ENCODE assay signal across 29 mouse cellular contexts in genomic region chr16:95460336-95460735, GRCm38 (mm10).
DNase-seq lines count a peak whose midpoint lies in the region; ATAC-seq and TF ChIP-seq lines count a peak whose summit lies in the region.
"Had no signal": no experiment of that assay in that cellular context is flagged by ENCODE, and none has a peak within 500 bp of the region (broad histone marks: within the 10 kb centered on the region; RNA-seq: fewer than 3 reads in every experiment).

No protein-coding gene starts in this region.

- no peak for TF ChIP-seq POLR2A in heart, adult 2 months (IDR thresholded peaks at IDR 0.05; ENCODE audit: insufficient read depth, low read depth, low read length)

- no peak for TF ChIP-seq CTCF in heart, adult 2 months (IDR thresholded peaks at IDR 0.05)

- WGBS in heart, adult 2 months, result 40% methylated on average over 2 of the region's 2 CpGs
- 59% methylated on average over 2 of the region's 2 CpGs for WGBS in lung, embryonic 15.5 days
- WGBS in limb, embryonic 10.5 days, result 85% methylated on average over 2 of the region's 2 CpGs

- H3K4me3 ChIP-seq in heart, adult 2 months, result no peak overlapping the region
- H3K4me3 ChIP-seq in lung, embryonic 15.5 days, result no peak overlapping the region
- no peak overlapping the region for H3K4me3 ChIP-seq in brown adipose tissue, adult 24 weeks (ENCODE audit: insufficient read depth, low read depth, low read length)
- no peak overlapping the region for H3K4me3 ChIP-seq in limb, embryonic 10.5 days
- H3K4me3 ChIP-seq: embryonic facial prominence, embryonic 13.5 days; erythroblast, embryonic 14.5 days; heart, embryonic 12.5 days; liver, embryonic 12.5 days; megakaryocyte, embryonic 14.5 days; midbrain, embryonic 12.5 days; myocyte; neural tube, embryonic 13.5 days had no signal

- no peaks in the 10 kb centered on the region for H3K27me3 ChIP-seq in heart, adult 2 months (ENCODE audit: control insufficient read depth, insufficient read depth, low read length)
- H3K27me3 ChIP-seq in lung, embryonic 15.5 days, result no peaks in the 10 kb centered on the region
- H3K27me3 ChIP-seq in limb, embryonic 10.5 days (ENCODE audit: low read depth, poor library complexity, severe bottlenecking), result no peaks in the 10 kb centered on the region
- H3K27me3 ChIP-seq: embryonic facial prominence, embryonic 13.5 days; heart, embryonic 12.5 days; midbrain, embryonic 12.5 days; neural tube, embryonic 13.5 days had no signal

- H3K4me2 ChIP-seq in lung, embryonic 15.5 days, result no peak overlapping the region
- H3K4me2 ChIP-seq: embryonic facial prominence, embryonic 13.5 days; heart, embryonic 12.5 days; liver, embryonic 12.5 days; midbrain, embryonic 12.5 days; neural tube, embryonic 13.5 days had no signal

- no peaks in the 10 kb centered on the region for H3K9me3 ChIP-seq in lung, embryonic 15.5 days
- no peaks in the 10 kb centered on the region for H3K9me3 ChIP-seq in limb, embryonic 10.5 days (replicated peaks)
- H3K9me3 ChIP-seq: embryonic facial prominence, embryonic 13.5 days; heart, embryonic 12.5 days; liver, embryonic 12.5 days; megakaryocyte, embryonic 14.5 days; midbrain, embryonic 12.5 days; neural tube, embryonic 13.5 days had no signal

- intact Hi-C loops in heart, adult 2 months (cut with DNase I), result loop anchor here (10.0 kb wide), 1 partner anchor 484 kb away; no protein-coding TSS in a partner anchor
- intact Hi-C loops in heart, postnatal 14 days (cut with DNase I), result loop anchor here (5.0 kb wide), 1 partner anchor 113 kb away; no protein-coding TSS in a partner anchor

- no peak for ATAC-seq in lung, embryonic 15.5 days (ENCODE audit: borderline replicate concordance, extremely low read depth, low FRiP score, low TSS enrichment)
- ATAC-seq: activated CD4-positive, CD25-positive, alpha-beta regulatory T cell, adult 4 months; forebrain, embryonic 16.5 days; hindbrain, embryonic 16.5 days; liver, embryonic 12.5 days; liver, postnatal 0 days had no signal

- 0 out of 2 replicates have a peak, but pooled peaks have one; percentile 16 for TF ChIP-seq EP300 in heart, adult 2 months (IDR thresholded peaks at IDR 0.05; ENCODE audit: insufficient read depth, low read depth, low read length)

- H3K9ac ChIP-seq in heart, adult 2 months (ENCODE audit: low read depth, low read length), result no peak overlapping the region
- no peak overlapping the region for H3K9ac ChIP-seq in lung, embryonic 15.5 days
- H3K9ac ChIP-seq: embryonic facial prominence, embryonic 13.5 days; heart, embryonic 12.5 days; liver, embryonic 12.5 days; liver, postnatal 0 days; midbrain, embryonic 12.5 days; neural tube, embryonic 13.5 days had no signal

- H3K27ac ChIP-seq in heart, adult 2 months, result peak overlapping the region; percentile 72
- peak overlapping the region; percentile 43 for H3K27ac ChIP-seq in lung, embryonic 15.5 days
- peak overlapping the region; percentile 84 for H3K27ac ChIP-seq in brown adipose tissue, adult 24 weeks (replicated peaks; ENCODE audit: low read depth, low read length)
- 0 out of 2 replicates have a peak overlapping the region, but pooled peaks have one; percentile 54 for H3K27ac ChIP-seq in limb, embryonic 10.5 days
- H3K27ac ChIP-seq: embryonic facial prominence, embryonic 13.5 days; liver, embryonic 12.5 days; midbrain, embryonic 12.5 days; neural tube, embryonic 13.5 days had no signal

- no peak for DNase-seq in heart, adult 2 months
- DNase-seq in heart, postnatal 14 days, result no peak
- DNase-seq in lung, postnatal 14 days, result no peak
- DNase-seq in limb, embryonic 10.5 days (ENCODE audit: low spot score), result no peak
- DNase-seq: adrenal gland, adult 2 months; adrenal gland, postnatal 36 days; B cell, adult 2 months; cerebellum, adult 8-10 months; cerebellum, postnatal 25 days; embryo, embryonic 11 days; gastrocnemius, postnatal 10 days; heart, postnatal 10 days; kidney, adult 18-20 months; layer of hippocampus, adult 9-11 months; liver, postnatal 0 days; lung, postnatal 4 days had no signal

- H3K4me1 ChIP-seq in heart, adult 2 months (ENCODE audit: control insufficient read depth, insufficient read depth, low read length), result peaks cover 9% of the 10 kb centered on the region
- 0 out of 2 replicates have a peak, but pooled peaks cover 5% of the 10 kb centered on the region for H3K4me1 ChIP-seq in lung, embryonic 15.5 days
- peaks cover 4% of the 10 kb centered on the region; the same call in 1 of the 2 replicates for H3K4me1 ChIP-seq in brown adipose tissue, adult 24 weeks (ENCODE audit: control insufficient read depth, insufficient read depth, insufficient read length, low read length)
- H3K4me1 ChIP-seq in limb, embryonic 10.5 days, result peaks cover 38% of the 10 kb centered on the region
- H3K4me1 ChIP-seq: liver, embryonic 12.5 days; midbrain, embryonic 12.5 days had no signal

- no peaks in the 10 kb centered on the region for H3K36me3 ChIP-seq in heart, adult 2 months (ENCODE audit: control insufficient read depth, insufficient read depth, low read length)
- H3K36me3 ChIP-seq in lung, embryonic 15.5 days, result no peaks in the 10 kb centered on the region
- no peaks in the 10 kb centered on the region for H3K36me3 ChIP-seq in limb, embryonic 10.5 days
- H3K36me3 ChIP-seq: embryonic facial prominence, embryonic 13.5 days; heart, embryonic 12.5 days; liver, embryonic 12.5 days; midbrain, embryonic 12.5 days; neural tube, embryonic 13.5 days had no signal

- peaks cover 1% of the 10 kb centered on the region; the same call in 1 of the 2 replicates for H3K79me2 ChIP-seq in heart, adult 2 months (replicated peaks; ENCODE audit: control insufficient read depth, insufficient read depth, low read length)
